ENCODE assay signal across 9 mouse cellular contexts in genomic region chr3:41021980-41022379, GRCm38 (mm10).
DNase-seq lines count a peak whose midpoint lies in the region; ATAC-seq and TF ChIP-seq lines count a peak whose summit lies in the region.
"Had no signal": no experiment of that assay in that cellular context is flagged by ENCODE, and none has a peak within 500 bp of the region (broad histone marks: within the 10 kb centered on the region; RNA-seq: fewer than 3 reads in every experiment).

No protein-coding gene starts in this region.

- TF ChIP-seq CTCF in cerebellum, adult 2 months (IDR thresholded peaks at IDR 0.05; ENCODE audit: borderline replicate concordance, insufficient read depth, low read depth, low read length): no peak
- no peak for TF ChIP-seq CTCF in stomach, postnatal 0 days (IDR thresholded peaks at IDR 0.05; ENCODE audit: low read depth)

- H3K9me3 ChIP-seq in kidney, embryonic 14.5 days (ENCODE audit: control insufficient read depth, low read length): no peaks in the 10 kb centered on the region
- no peaks in the 10 kb centered on the region for H3K9me3 ChIP-seq in heart, embryonic 16.5 days (replicated peaks; ENCODE audit: control insufficient read depth, low read length)
- no peaks in the 10 kb centered on the region for H3K9me3 ChIP-seq in intestine, embryonic 16.5 days (ENCODE audit: control insufficient read depth, low read length)
- H3K9me3 ChIP-seq in stomach, postnatal 0 days (ENCODE audit: control insufficient read depth, low read length): no peaks in the 10 kb centered on the region

- 72% methylated on average over 6 of the region's 6 CpGs for WGBS in kidney, embryonic 14.5 days
- WGBS in cerebellum, adult 2 months: 4% methylated on average over 6 of the region's 6 CpGs
- 48% methylated on average over 6 of the region's 6 CpGs for WGBS in heart, embryonic 16.5 days
- 69% methylated on average over 6 of the region's 6 CpGs for WGBS in intestine, embryonic 16.5 days
- WGBS in stomach, postnatal 0 days: 50% methylated on average over 6 of the region's 6 CpGs

- no peak overlapping the region for H3K4me3 ChIP-seq in kidney, embryonic 14.5 days (ENCODE audit: low read length)
- H3K4me3 ChIP-seq in cerebellum, adult 2 months (replicated peaks; ENCODE audit: insufficient read depth, low read depth, low read length): no peak overlapping the region
- H3K4me3 ChIP-seq in heart, embryonic 16.5 days (ENCODE audit: low read length): no peak overlapping the region
- H3K4me3 ChIP-seq in intestine, embryonic 16.5 days (ENCODE audit: low read length): no peak overlapping the region
- no peak overlapping the region for H3K4me3 ChIP-seq in stomach, postnatal 0 days (ENCODE audit: low read depth, low read length)

- DNase-seq in kidney, adult 8-10 months: peak; percentile 15 to 43
- peak; percentile 40 to 81 for DNase-seq in cerebellum, adult 2 months
- DNase-seq in left cerebral cortex, postnatal 14 days (ENCODE audit: low spot score in 2 of 2): peak; percentile 59 to 66
- DNase-seq in stomach, postnatal 0 days (ENCODE audit: low spot score): no peak
- DNase-seq in ovary, postnatal 36 days (ENCODE audit: low spot score): no peak
- DNase-seq: lung, embryonic 14.5 days had no signal

- H3K4me2 ChIP-seq in kidney, embryonic 14.5 days (replicated peaks; ENCODE audit: low read depth, low read length): no peak overlapping the region
- H3K4me2 ChIP-seq in heart, embryonic 16.5 days (ENCODE audit: low read depth, low read length): no peak overlapping the region
- H3K4me2 ChIP-seq in intestine, embryonic 16.5 days (ENCODE audit: low read depth, low read length): no peak overlapping the region
- no peak overlapping the region for H3K4me2 ChIP-seq in stomach, postnatal 0 days (replicated peaks; ENCODE audit: low read depth)
- H3K4me2 ChIP-seq: lung, embryonic 14.5 days had no signal

- H3K9ac ChIP-seq in kidney, embryonic 14.5 days (ENCODE audit: low read depth, low read length): no peak overlapping the region
- H3K9ac ChIP-seq in heart, embryonic 16.5 days (ENCODE audit: low read length): no peak overlapping the region
- H3K9ac ChIP-seq in intestine, embryonic 16.5 days (ENCODE audit: low read depth, low read length): no peak overlapping the region
- H3K9ac ChIP-seq in stomach, postnatal 0 days (ENCODE audit: low read length): no peak overlapping the region
- H3K9ac ChIP-seq: lung, embryonic 14.5 days had no signal

- no peaks in the 10 kb centered on the region for H3K36me3 ChIP-seq in kidney, embryonic 14.5 days (ENCODE audit: control insufficient read depth, insufficient read depth, low read length)
- H3K36me3 ChIP-seq in heart, embryonic 16.5 days (ENCODE audit: control insufficient read depth, insufficient read depth): no peaks in the 10 kb centered on the region
- no peaks in the 10 kb centered on the region for H3K36me3 ChIP-seq in intestine, embryonic 16.5 days (ENCODE audit: control insufficient read depth, insufficient read depth, low read length)
- H3K36me3 ChIP-seq in stomach, postnatal 0 days (ENCODE audit: control insufficient read depth, insufficient read depth, low read length): no peaks in the 10 kb centered on the region

- TF ChIP-seq POLR2A in cerebellum, adult 2 months (IDR thresholded peaks at IDR 0.05; ENCODE audit: borderline replicate concordance, insufficient read depth, low read length): no peak

- TF ChIP-seq EP300 in stomach, postnatal 0 days (optimal IDR thresholded peaks at IDR 0.05): no peak

- no peak for ATAC-seq in kidney, embryonic 14.5 days (ENCODE audit: low FRiP score, low TSS enrichment)
- ATAC-seq in heart, embryonic 16.5 days (replicated peaks; ENCODE audit: extremely low read depth, insufficient read depth, low FRiP score): 0 out of 2 replicates have a peak, but pooled peaks have one; percentile 28
- ATAC-seq in intestine, embryonic 16.5 days: no peak
- ATAC-seq in stomach, postnatal 0 days (ENCODE audit: low FRiP score, low TSS enrichment): no peak

- intact Hi-C loops in left cerebral cortex, postnatal 14 days (cut with DNase I): no loop called here

- no peaks in the 10 kb centered on the region for H3K4me1 ChIP-seq in kidney, embryonic 14.5 days (ENCODE audit: control insufficient read depth, insufficient read depth, low read length)
- H3K4me1 ChIP-seq in cerebellum, adult 2 months (ENCODE audit: control insufficient read depth, insufficient read depth, low read length): peaks cover 4% of the 10 kb centered on the region; the same call in 1 of the 2 replicates
- H3K4me1 ChIP-seq in heart, embryonic 16.5 days (ENCODE audit: control insufficient read depth, insufficient read depth, low read length): no peaks in the 10 kb centered on the region
- no peaks in the 10 kb centered on the region for H3K4me1 ChIP-seq in intestine, embryonic 16.5 days (ENCODE audit: control insufficient read depth, insufficient read depth, low read length)
- H3K4me1 ChIP-seq in stomach, postnatal 0 days (replicated peaks; ENCODE audit: control insufficient read depth, insufficient read depth): no peaks in the 10 kb centered on the region

- no peak overlapping the region for H3K27ac ChIP-seq in kidney, embryonic 14.5 days (ENCODE audit: low read depth, low read length)
- H3K27ac ChIP-seq in cerebellum, adult 2 months (ENCODE audit: insufficient read depth, low read length): no peak overlapping the region
- no peak overlapping the region for H3K27ac ChIP-seq in heart, embryonic 16.5 days (ENCODE audit: low read length)
- no peak overlapping the region for H3K27ac ChIP-seq in intestine, embryonic 16.5 days (ENCODE audit: low read length)
- no peak overlapping the region for H3K27ac ChIP-seq in stomach, postnatal 0 days (replicated peaks)

- H3K27me3 ChIP-seq in kidney, embryonic 14.5 days (ENCODE audit: control insufficient read depth, insufficient read depth, low read length): no peaks in the 10 kb centered on the region
- no peaks in the 10 kb centered on the region for H3K27me3 ChIP-seq in cerebellum, adult 2 months (ENCODE audit: control insufficient read depth, insufficient read depth, low read length)
- H3K27me3 ChIP-seq in heart, embryonic 16.5 days (ENCODE audit: control insufficient read depth, insufficient read depth, low read length): no peaks in the 10 kb centered on the region
- H3K27me3 ChIP-seq in intestine, embryonic 16.5 days (replicated peaks; ENCODE audit: control insufficient read depth, insufficient read depth, low read length): no peaks in the 10 kb centered on the region
- no peaks in the 10 kb centered on the region for H3K27me3 ChIP-seq in stomach, postnatal 0 days (ENCODE audit: control insufficient read depth, insufficient read depth, low read length)

Comparison
In these comparisons a context has a peak if more than half of its experiments do, and no peak if none do; other contexts are left out.
1. DNase-seq: peak in kidney, adult 8-10 months (2 of 2), cerebellum, adult 2 months (2 of 2) and left cerebral cortex, postnatal 14 days (2 of 2); none in stomach, postnatal 0 days (single experiment) and ovary, postnatal 36 days (single experiment).